Mouse (Mus musculus): ENCODE measurements around the gene Gm17364. TPM values are rescaled to one million over a fixed set of nuclear protein-coding genes. Genes with fewer than 3 reads are reported as not detected.

Gene Gm17364
- not detected in 2 replicates for polyA plus RNA-seq (2015; fragmentation: Nextera tagmentation; extraction: Ambion mirVana)

GRCm38 (mm10) chr13:41273927-41274650, at the start of gene Gm17364:
Gene Gm17364, minus strand, starts transcription at chr13:41273977.
- Histone ChIP-seq H3K4me3 (no peak within 1 kb of the TSS), H3K27me3 (replicated peaks) (no peaks in the 10 kb centered on the region), H3K9me3 (peaks cover 2% of the 10 kb centered on the region; the same call in 1 of the 2 replicates), H3K9ac (no peak within 1 kb of the TSS), H3K27ac (replicated peaks) (no peak within 1 kb of the TSS), H3K36me3 (peaks cover 16% of the 10 kb centered on the region), H3K4me1 (no peaks in the 10 kb centered on the region), H3K4me2 (no peak within 1 kb of the TSS)
- ATAC-seq (ENCODE audit: extremely low read depth, insufficient number of reproducible peaks, low FRiP score, low TSS enrichment), result no peak
- 88% methylated on average over 10 of the region's 10 CpGs for WGBS

GRCm38 (mm10) chr13:41321433-41321832, 47.7 kb upstream of the Gm17364 start:
- Histone ChIP-seq H3K4me1 (no peaks in the 10 kb centered on the region), H3K36me3 (peaks cover 40% of the 10 kb centered on the region), H3K4me2 (no peak overlapping the region), H3K9ac (no peak overlapping the region), H3K27ac (replicated peaks) (no peak overlapping the region), H3K27me3 (replicated peaks) (no peaks in the 10 kb centered on the region), H3K4me3 (no peak overlapping the region), H3K9me3 (no peaks in the 10 kb centered on the region)
- ATAC-seq (ENCODE audit: extremely low read depth, insufficient number of reproducible peaks, low FRiP score, low TSS enrichment), result no peak
- 77% methylated on average over 3 of the region's 3 CpGs for WGBS

- no peak for ATAC-seq (ENCODE audit: extremely low read depth, insufficient number of reproducible peaks, low FRiP score, low TSS enrichment)
- no peak overlapping the region for H3K4me3 ChIP-seq
- H3K27ac ChIP-seq (replicated peaks), result no peak overlapping the region
- no peak overlapping the region for H3K9ac ChIP-seq
- H3K4me1 ChIP-seq, result no peaks in the 10 kb centered on the region
- H3K36me3 ChIP-seq, result peaks cover 42% of the 10 kb centered on the region
- WGBS, result 77% methylated on average over 5 of the region's 5 CpGs
- H3K27me3 ChIP-seq (replicated peaks), result no peaks in the 10 kb centered on the region
- H3K9me3 ChIP-seq, result no peaks in the 10 kb centered on the region
- no peak overlapping the region for H3K4me2 ChIP-seq
Observed at GRCm38 (mm10) chr13:41320749-41321148, 47.0 kb upstream of the Gm17364 start.

GRCm38 (mm10) chr13:41302716-41303115, 28.9 kb upstream of the Gm17364 start:
- H3K27me3 ChIP-seq (replicated peaks), result peaks cover 8% of the 10 kb centered on the region; the same call in 1 of the 2 replicates
- H3K4me1 ChIP-seq, result peaks cover 20% of the 10 kb centered on the region
- no peak overlapping the region for H3K27ac ChIP-seq (replicated peaks)
- H3K9ac ChIP-seq, result no peak overlapping the region
- no peaks in the 10 kb centered on the region for H3K36me3 ChIP-seq
- WGBS, result 66% methylated on average over 10 of the region's 10 CpGs
- H3K4me2 ChIP-seq, result no peak overlapping the region
- ATAC-seq (ENCODE audit: extremely low read depth, insufficient number of reproducible peaks, low FRiP score, low TSS enrichment), result no peak
- no peaks in the 10 kb centered on the region for H3K9me3 ChIP-seq
- no peak overlapping the region for H3K4me3 ChIP-seq

- no peak for ATAC-seq (ENCODE audit: extremely low read depth, insufficient number of reproducible peaks, low FRiP score, low TSS enrichment)
- H3K4me3 ChIP-seq, result no peak overlapping the region
- no peaks in the 10 kb centered on the region for H3K9me3 ChIP-seq
- H3K36me3 ChIP-seq, result no peaks in the 10 kb centered on the region
- peaks cover 20% of the 10 kb centered on the region for H3K4me1 ChIP-seq
- WGBS, result 39% methylated on average over 4 of the region's 4 CpGs
- no peak overlapping the region for H3K27ac ChIP-seq (replicated peaks)
- H3K9ac ChIP-seq, result no peak overlapping the region
- H3K4me2 ChIP-seq, result no peak overlapping the region
- H3K27me3 ChIP-seq (replicated peaks), result peaks cover 21% of the 10 kb centered on the region; the same call in 1 of the 2 replicates
Observed at GRCm38 (mm10) chr13:41300037-41300436, 26.3 kb upstream of the Gm17364 start.

GRCm38 (mm10) chr13:41298996-41299395, 25.2 kb upstream of the Gm17364 start:
- H3K4me1 ChIP-seq, result peaks cover 20% of the 10 kb centered on the region
- no peak for ATAC-seq (ENCODE audit: extremely low read depth, insufficient number of reproducible peaks, low FRiP score, low TSS enrichment)
- H3K27me3 ChIP-seq (replicated peaks), result peaks cover 21% of the 10 kb centered on the region; the same call in 1 of the 2 replicates
- no peak overlapping the region for H3K9ac ChIP-seq
- no peaks in the 10 kb centered on the region for H3K9me3 ChIP-seq
- no peak overlapping the region for H3K4me3 ChIP-seq
- no peak overlapping the region for H3K27ac ChIP-seq (replicated peaks)
- 56% methylated on average over 5 of the region's 5 CpGs for whole genome bisulfite sequencing
- H3K36me3 ChIP-seq, result no peaks in the 10 kb centered on the region
- no peak overlapping the region for H3K4me2 ChIP-seq

GRCm38 (mm10) chr13:41298533-41298932, 24.8 kb upstream of the Gm17364 start:
- no peaks in the 10 kb centered on the region for H3K9me3 ChIP-seq
- peaks cover 20% of the 10 kb centered on the region for H3K4me1 ChIP-seq
- H3K36me3 ChIP-seq, result no peaks in the 10 kb centered on the region
- 7% methylated on average over 2 of the region's 2 CpGs for WGBS
- H3K27me3 ChIP-seq (replicated peaks), result peaks cover 21% of the 10 kb centered on the region; the same call in 1 of the 2 replicates
- H3K9ac ChIP-seq, result no peak overlapping the region
- no peak overlapping the region for H3K4me2 ChIP-seq
- no peak overlapping the region for H3K4me3 ChIP-seq
- H3K27ac ChIP-seq (replicated peaks), result no peak overlapping the region
- ATAC-seq (ENCODE audit: extremely low read depth, insufficient number of reproducible peaks, low FRiP score, low TSS enrichment), result no peak

- H3K4me1 ChIP-seq, result peaks cover 17% of the 10 kb centered on the region
Observed at GRCm38 (mm10) chr13:41296396-41296795, 22.6 kb upstream of the Gm17364 start.

GRCm38 (mm10) chr13:41295886-41296285, 22.1 kb upstream of the Gm17364 start:
- 58% methylated on average over 6 of the region's 6 CpGs for WGBS
- H3K36me3 ChIP-seq, result no peaks in the 10 kb centered on the region
- H3K9me3 ChIP-seq, result 0 out of 2 replicates have a peak, but pooled peaks cover 5% of the 10 kb centered on the region
- no peak overlapping the region for H3K27ac ChIP-seq (replicated peaks)
- no peak for ATAC-seq (ENCODE audit: extremely low read depth, insufficient number of reproducible peaks, low FRiP score, low TSS enrichment)
- H3K4me2 ChIP-seq, result no peak overlapping the region
- H3K4me1 ChIP-seq, result peaks cover 17% of the 10 kb centered on the region
- no peak overlapping the region for H3K9ac ChIP-seq
- H3K4me3 ChIP-seq, result no peak overlapping the region
- peaks cover 14% of the 10 kb centered on the region; the same call in 1 of the 2 replicates for H3K27me3 ChIP-seq (replicated peaks)

More at GRCm38 (mm10) chr13:41296396-41296795, 22.6 kb upstream of the Gm17364 start:
- H3K36me3 ChIP-seq, result no peaks in the 10 kb centered on the region
- no peak overlapping the region for H3K4me2 ChIP-seq
- no peak overlapping the region for H3K27ac ChIP-seq (replicated peaks)
- WGBS, result 78% methylated on average over 10 of the region's 10 CpGs
- ATAC-seq (ENCODE audit: extremely low read depth, insufficient number of reproducible peaks, low FRiP score, low TSS enrichment), result no peak
- H3K9ac ChIP-seq, result no peak overlapping the region
- H3K9me3 ChIP-seq, result 0 out of 2 replicates have a peak, but pooled peaks cover 2% of the 10 kb centered on the region
- no peak overlapping the region for H3K4me3 ChIP-seq
- peaks cover 17% of the 10 kb centered on the region; the same call in 1 of the 2 replicates for H3K27me3 ChIP-seq (replicated peaks)

- WGBS, result 70% methylated on average over 5 of the region's 5 CpGs
- Histone ChIP-seq H3K4me2 (no peak overlapping the region), H3K27me3 (replicated peaks) (peaks cover 14% of the 10 kb centered on the region; the same call in 1 of the 2 replicates), H3K4me1 (peaks cover 3% of the 10 kb centered on the region), H3K36me3 (no peaks in the 10 kb centered on the region), H3K9me3 (0 out of 2 replicates have a peak, but pooled peaks cover 5% of the 10 kb centered on the region), H3K9ac (no peak overlapping the region), H3K27ac (replicated peaks) (no peak overlapping the region), H3K4me3 (no peak overlapping the region)
- ATAC-seq (ENCODE audit: extremely low read depth, insufficient number of reproducible peaks, low FRiP score, low TSS enrichment), result no peak
Observed at GRCm38 (mm10) chr13:41293595-41293994, 19.8 kb upstream of the Gm17364 start.

- H3K27ac ChIP-seq (replicated peaks), result no peak overlapping the region
- no peak overlapping the region for H3K4me3 ChIP-seq
- H3K9ac ChIP-seq, result no peak overlapping the region
- no peak for ATAC-seq (ENCODE audit: extremely low read depth, insufficient number of reproducible peaks, low FRiP score, low TSS enrichment)
- H3K27me3 ChIP-seq (replicated peaks), result peaks cover 7% of the 10 kb centered on the region; the same call in 1 of the 2 replicates
- H3K9me3 ChIP-seq, result 0 out of 2 replicates have a peak, but pooled peaks cover 5% of the 10 kb centered on the region
- 60% methylated on average over 4 of the region's 4 CpGs for WGBS
- no peaks in the 10 kb centered on the region for H3K36me3 ChIP-seq
- H3K4me1 ChIP-seq, result peaks cover 6% of the 10 kb centered on the region; the same call in 1 of the 2 replicates
- no peak overlapping the region for H3K4me2 ChIP-seq
Observed at GRCm38 (mm10) chr13:41291466-41291974, 17.7 kb upstream of the Gm17364 start.
